Mouse (Mus musculus) hindbrain, embryonic 15.5 days (tissue): ENCODE measurements at regions not wholly inside any gene's neighbourhood (a gene's known extent, or its start where the extent isn't known, plus 50 kb on each side); places are given as distances from the start of the nearest gene placed in this dataset.

ENCODE experiments used
- ATAC-seq: fragments of 200-750 bp; cut with Nextera tagmentation; 2 replicates; pipeline ENCODE4 v1.8.0; 2017; ENCODE audit warnings: low read depth, moderate number of reproducible peaks, moderate TSS enrichment; ENCODE audit not compliant: low FRiP score
- H3K27ac ChIP-seq: fragments of 300-500 bp; sonication (generic); replicated peaks from 2 replicates; pipeline ENCODE4 v1.5.1; 2015; ENCODE audit warnings: mild to moderate bottlenecking, inconsistent platforms
- H3K27me3 ChIP-seq: fragments of 300-500 bp; sonication (generic); 2 replicates; pipeline ENCODE4 v1.6.1; 2015; ENCODE audit warnings: control low read depth, inconsistent platforms
- H3K36me3 ChIP-seq: fragments of 300-500 bp; sonication (generic); 2 replicates; pipeline ENCODE4 v1.6.1; 2015; ENCODE audit warnings: control low read depth, inconsistent platforms
- H3K4me1 ChIP-seq: fragments of 300-500 bp; sonication (generic); replicated peaks from 2 replicates; pipeline ENCODE4 v1.6.1; 2015; ENCODE audit warnings: control low read depth, inconsistent platforms
- H3K4me2 ChIP-seq: fragments of 300-500 bp; sonication (generic); 2 replicates; pipeline ENCODE4 v1.6.1; 2015; ENCODE audit warnings: moderate library complexity, mild to moderate bottlenecking, inconsistent platforms
- H3K4me3 ChIP-seq: fragments of 300-500 bp; sonication (generic); 2 replicates; pipeline ENCODE4 v1.5.1; 2015; ENCODE audit warnings: mild to moderate bottlenecking, inconsistent platforms
- H3K9ac ChIP-seq: fragments of 300-500 bp; sonication (generic); 2 replicates; pipeline ENCODE4 v1.6.1; 2015; ENCODE audit warnings: inconsistent platforms
- H3K9me3 ChIP-seq: fragments of 300-500 bp; sonication (generic); 2 replicates; pipeline ENCODE4 v1.6.1; 2016; ENCODE audit warnings: control low read depth, inconsistent platforms
- WGBS: fragments of 180-500 bp; shearing (Covaris S2); methylation state at CpG from one replicate; pipeline ENCODE4 v1.1.7; 2015; 5-methylcytosine and 5-hydroxymethylcytosine counted together

- Histone ChIP-seq H3K27ac (no peak overlapping the region), H3K36me3 (no peaks in the 10 kb centered on the region), H3K4me1 (no peaks in the 10 kb centered on the region), H3K9me3 (no peaks in the 10 kb centered on the region), H3K4me2 (no peak overlapping the region), H3K4me3 (no peak overlapping the region), H3K27me3 (no peaks in the 10 kb centered on the region), H3K9ac (no peak overlapping the region)
- no peak for ATAC-seq
- WGBS, result 48% methylated on average over 2 of the region's 2 CpGs
Measured at GRCm38 (mm10) chr6:100945796-100946195, 112.4 kb downstream of the Ppp4r2 start.

- no peak overlapping the region for H3K4me3 ChIP-seq
- no peak overlapping the region for H3K9ac ChIP-seq
- H3K27me3 ChIP-seq, result no peaks in the 10 kb centered on the region
- 54% methylated on average over 7 of the region's 7 CpGs for WGBS
- no peaks in the 10 kb centered on the region for H3K9me3 ChIP-seq
- H3K36me3 ChIP-seq, result no peaks in the 10 kb centered on the region
- ATAC-seq, result 0 out of 2 replicates have a peak, but pooled peaks have one; percentile 34
- no peaks in the 10 kb centered on the region for H3K4me1 ChIP-seq
- no peak overlapping the region for H3K4me2 ChIP-seq
- no peak overlapping the region for H3K27ac ChIP-seq
Measured at GRCm38 (mm10) chr6:100948340-100948739, 114.9 kb downstream of the Ppp4r2 start.

DNA sequence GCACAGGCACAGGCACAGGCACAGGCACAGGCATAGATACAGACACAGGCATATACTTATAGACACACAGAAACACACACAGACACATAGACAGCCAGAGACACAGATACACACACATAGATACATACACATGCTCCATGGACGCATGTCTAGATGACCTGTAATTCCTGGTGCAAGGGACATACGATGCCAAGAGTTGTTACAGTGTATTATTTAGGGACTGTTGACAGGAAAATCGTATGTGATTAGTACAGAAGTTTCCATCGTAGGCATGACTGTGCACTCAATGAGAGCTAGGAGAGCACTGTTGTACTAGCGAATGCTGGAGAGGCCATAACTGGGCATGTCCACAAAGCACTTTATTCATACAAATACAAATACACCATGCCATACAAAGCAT, 118.2 kb downstream of the Ppp4r2 start:
- Histone ChIP-seq H3K4me2 (no peak overlapping the region), H3K9ac (no peak overlapping the region), H3K27me3 (no peaks in the 10 kb centered on the region), H3K4me3 (no peak overlapping the region), H3K27ac (no peak overlapping the region), H3K9me3 (no peaks in the 10 kb centered on the region), H3K36me3 (no peaks in the 10 kb centered on the region), H3K4me1 (no peaks in the 10 kb centered on the region)
- ATAC-seq, result no peak
- 92% methylated on average over 5 of the region's 5 CpGs for WGBS

DNA sequence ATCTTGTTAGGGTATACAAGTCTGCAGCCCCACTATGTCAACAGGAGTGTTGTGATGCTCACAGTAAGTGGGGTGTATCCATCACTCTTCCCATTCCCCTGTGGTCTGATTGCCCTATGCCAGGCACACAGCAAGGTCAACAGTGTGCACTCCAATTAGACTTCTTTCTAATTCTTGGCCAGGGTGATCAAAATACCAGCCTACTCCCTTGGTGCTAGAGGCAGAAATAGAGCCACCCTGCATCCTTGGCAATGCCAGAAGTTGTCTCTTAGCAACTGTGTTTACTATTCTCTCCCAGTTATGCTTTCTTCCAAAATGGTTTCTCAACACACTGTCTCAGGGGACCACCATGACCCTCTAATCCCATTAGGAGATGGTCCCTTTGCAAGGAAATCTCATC, 119.0 kb downstream of the Ppp4r2 start:
- Histone ChIP-seq H3K27ac (no peak overlapping the region), H3K9ac (no peak overlapping the region), H3K4me2 (no peak overlapping the region), H3K4me1 (no peaks in the 10 kb centered on the region), H3K4me3 (no peak overlapping the region), H3K27me3 (no peaks in the 10 kb centered on the region), H3K9me3 (no peaks in the 10 kb centered on the region), H3K36me3 (no peaks in the 10 kb centered on the region)
- peak; percentile 59; the same call in 1 of the 2 replicates for ATAC-seq

GRCm38 (mm10) chr6:100954563-100954962, 121.1 kb downstream of the Ppp4r2 start:
- no peak for ATAC-seq
- 83% methylated on average over 10 of the region's 10 CpGs for WGBS
- no peaks in the 10 kb centered on the region for H3K4me1 ChIP-seq
- H3K27me3 ChIP-seq, result no peaks in the 10 kb centered on the region
- H3K36me3 ChIP-seq, result no peaks in the 10 kb centered on the region
- no peaks in the 10 kb centered on the region for H3K9me3 ChIP-seq
- H3K4me2 ChIP-seq, result no peak overlapping the region
- no peak overlapping the region for H3K4me3 ChIP-seq
- no peak overlapping the region for H3K27ac ChIP-seq
- no peak overlapping the region for H3K9ac ChIP-seq

DNA sequence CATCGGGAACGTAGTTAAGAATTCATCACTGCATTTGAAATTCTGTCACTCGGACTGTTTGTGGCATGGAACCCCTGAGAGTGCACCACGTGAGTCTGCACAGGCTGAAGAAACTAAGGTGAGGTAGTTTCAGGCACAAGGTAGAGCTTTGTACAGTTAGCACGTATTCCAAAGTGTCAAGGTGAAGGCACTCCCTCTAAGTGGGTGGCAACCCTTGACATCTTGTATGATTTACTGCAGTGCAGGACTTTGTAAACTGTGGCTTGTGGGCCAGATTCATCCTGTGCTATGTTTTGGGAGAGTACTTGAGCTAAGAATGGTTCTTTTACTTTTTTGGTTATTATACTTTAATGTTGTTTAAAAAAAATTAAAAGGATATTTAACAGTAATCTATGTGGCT, 133.1 kb downstream of the Ppp4r2 start:
- Histone ChIP-seq H3K27me3 (no peaks in the 10 kb centered on the region), H3K27ac (no peak overlapping the region), H3K4me3 (no peak overlapping the region), H3K4me2 (no peak overlapping the region), H3K9me3 (no peaks in the 10 kb centered on the region), H3K9ac (no peak overlapping the region), H3K36me3 (no peaks in the 10 kb centered on the region), H3K4me1 (peaks cover 8% of the 10 kb centered on the region; the same call in 1 of the 2 replicates)
- 84% methylated on average over 5 of the region's 5 CpGs for WGBS
- ATAC-seq, result no peak

DNA sequence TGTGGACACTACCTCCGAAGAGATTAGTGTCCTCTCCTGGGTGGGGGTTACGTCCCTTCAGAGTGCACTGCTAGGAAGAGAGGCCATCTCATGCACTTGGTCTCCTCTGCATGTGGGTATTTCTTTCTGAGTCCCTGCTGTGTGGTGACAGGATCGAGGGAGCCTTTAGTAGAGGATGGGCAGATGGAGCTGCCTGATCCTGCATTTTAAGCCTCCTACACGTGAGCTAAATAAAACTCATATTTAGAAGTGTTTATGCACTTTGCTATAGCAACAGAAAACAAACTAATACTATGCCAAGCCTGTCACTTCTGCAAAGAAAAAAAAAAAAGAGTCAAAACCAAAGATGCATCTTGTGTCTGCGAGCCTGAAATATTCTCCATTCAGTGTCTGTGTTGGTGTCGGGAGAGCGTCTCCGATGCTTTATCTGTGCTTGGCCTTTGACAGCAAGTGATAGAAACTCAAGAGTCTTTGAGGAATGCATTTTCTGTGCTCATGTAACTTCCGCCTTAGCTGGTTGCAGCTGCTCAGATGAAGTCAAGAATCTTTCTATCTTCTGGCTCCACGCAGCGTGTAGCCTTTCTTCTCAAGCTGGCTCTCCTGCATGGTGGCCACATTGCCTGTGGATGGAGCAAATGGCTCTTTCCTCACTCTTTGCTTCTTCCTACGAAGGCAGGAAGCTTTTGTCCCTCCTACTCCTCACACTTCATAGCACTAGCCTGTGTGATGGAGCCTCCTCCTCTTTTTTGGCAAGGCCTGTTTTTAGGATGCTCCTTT, 134.8 kb downstream of the Ppp4r2 start:
- H3K36me3 ChIP-seq, result no peaks in the 10 kb centered on the region
- no peak overlapping the region for H3K4me2 ChIP-seq
- no peak for ATAC-seq
- H3K4me1 ChIP-seq, result peaks cover 10% of the 10 kb centered on the region; the same call in 1 of the 2 replicates
- H3K27ac ChIP-seq, result no peak overlapping the region
- H3K9ac ChIP-seq, result no peak overlapping the region
- WGBS, result 77% methylated on average over 12 of the region's 12 CpGs
- no peak overlapping the region for H3K4me3 ChIP-seq
- H3K9me3 ChIP-seq, result no peaks in the 10 kb centered on the region
- no peaks in the 10 kb centered on the region for H3K27me3 ChIP-seq

DNA sequence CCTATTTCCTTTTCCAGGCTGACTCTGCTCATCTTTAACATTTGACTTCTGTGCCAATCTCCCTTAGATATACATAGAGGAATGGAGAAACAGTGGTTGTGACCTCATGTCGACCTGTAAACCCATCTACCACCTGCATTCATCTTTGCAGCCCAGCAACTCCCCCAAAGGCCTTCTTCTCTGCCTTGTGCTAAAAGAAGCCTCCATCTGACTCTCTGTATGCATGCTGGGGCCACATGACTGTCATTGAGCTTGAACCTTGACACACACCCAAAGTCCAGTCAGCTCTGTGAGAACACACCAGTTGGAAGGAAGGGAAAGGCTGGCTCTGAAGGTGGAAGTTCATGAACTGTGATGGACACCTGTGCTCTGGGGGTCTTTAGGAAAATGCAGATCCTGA, 135.5 kb downstream of the Ppp4r2 start:
- ATAC-seq, result no peak
- H3K4me2 ChIP-seq, result no peak overlapping the region
- H3K4me1 ChIP-seq, result peaks cover 10% of the 10 kb centered on the region; the same call in 1 of the 2 replicates
- H3K27me3 ChIP-seq, result no peaks in the 10 kb centered on the region
- 72% methylated on average over 1 of the region's 1 CpGs for WGBS
- no peak overlapping the region for H3K27ac ChIP-seq
- H3K4me3 ChIP-seq, result no peak overlapping the region
- H3K36me3 ChIP-seq, result no peaks in the 10 kb centered on the region
- H3K9ac ChIP-seq, result no peak overlapping the region
- no peaks in the 10 kb centered on the region for H3K9me3 ChIP-seq

- Histone ChIP-seq H3K9ac (no peak overlapping the region), H3K36me3 (no peaks in the 10 kb centered on the region), H3K9me3 (no peaks in the 10 kb centered on the region), H3K4me3 (no peak overlapping the region), H3K27ac (no peak overlapping the region), H3K4me2 (no peak overlapping the region), H3K4me1 (peaks cover 12% of the 10 kb centered on the region), H3K27me3 (no peaks in the 10 kb centered on the region)
- 34% methylated on average over 8 of the region's 8 CpGs for WGBS
- 0 out of 2 replicates have a peak, but pooled peaks have one; percentile 60 for ATAC-seq
Measured at GRCm38 (mm10) chr6:100970810-100971447, 137.5 kb downstream of the Ppp4r2 start.

DNA sequence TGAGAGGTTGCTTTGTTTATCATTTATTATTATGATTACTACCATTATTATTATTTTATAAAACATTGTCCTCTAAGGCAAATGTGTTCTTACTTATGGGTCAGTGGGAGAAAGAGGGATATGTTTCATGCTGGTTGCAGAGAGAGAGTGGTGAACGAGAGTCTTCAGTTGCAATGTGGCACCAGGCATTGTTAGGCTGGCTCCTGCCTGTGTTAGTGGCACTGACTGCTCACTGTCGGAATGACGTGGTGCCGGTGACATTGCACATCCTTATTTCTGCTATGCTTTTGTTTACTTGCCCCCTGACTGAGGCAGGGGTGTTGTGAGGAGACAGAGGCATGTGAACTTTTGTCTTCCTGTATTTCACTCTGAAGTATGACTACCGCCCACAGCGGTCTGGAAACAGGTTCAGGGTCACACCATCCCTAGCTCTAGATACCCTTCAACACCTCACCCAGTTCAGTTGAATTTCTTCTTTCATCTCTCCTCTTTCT, 138.1 kb downstream of the Ppp4r2 start:
- peaks cover 18% of the 10 kb centered on the region for H3K4me1 ChIP-seq
- no peak overlapping the region for H3K4me2 ChIP-seq
- no peaks in the 10 kb centered on the region for H3K9me3 ChIP-seq
- H3K27ac ChIP-seq, result no peak overlapping the region
- no peak overlapping the region for H3K9ac ChIP-seq
- ATAC-seq, result no peak
- no peaks in the 10 kb centered on the region for H3K27me3 ChIP-seq
- WGBS, result 37% methylated on average over 6 of the region's 6 CpGs
- H3K4me3 ChIP-seq, result no peak overlapping the region
- H3K36me3 ChIP-seq, result no peaks in the 10 kb centered on the region

GRCm38 (mm10) chr6:100973366-100974090, 140.1 kb downstream of the Ppp4r2 start:
- Histone ChIP-seq H3K36me3 (no peaks in the 10 kb centered on the region), H3K4me1 (peaks cover 33% of the 10 kb centered on the region), H3K27me3 (no peaks in the 10 kb centered on the region), H3K4me3 (no peak overlapping the region), H3K4me2 (no peak overlapping the region), H3K27ac (no peak overlapping the region), H3K9me3 (no peaks in the 10 kb centered on the region), H3K9ac (no peak overlapping the region)
- WGBS, result 65% methylated on average over 9 of the region's 9 CpGs
- no peak for ATAC-seq

GRCm38 (mm10) chr6:100974716-100975115, 141.3 kb downstream of the Ppp4r2 start:
- no peak overlapping the region for H3K4me2 ChIP-seq
- H3K27me3 ChIP-seq, result no peaks in the 10 kb centered on the region
- ATAC-seq, result no peak
- whole genome bisulfite sequencing, result 93% methylated on average over 5 of the region's 5 CpGs
- no peak overlapping the region for H3K4me3 ChIP-seq
- H3K9me3 ChIP-seq, result no peaks in the 10 kb centered on the region
- H3K4me1 ChIP-seq, result peaks cover 38% of the 10 kb centered on the region
- no peak overlapping the region for H3K9ac ChIP-seq
- H3K36me3 ChIP-seq, result no peaks in the 10 kb centered on the region
- H3K27ac ChIP-seq, result no peak overlapping the region
